Mouse (Mus musculus) thymus, adult 2 months (tissue): ENCODE data around the gene Slc25a27.

ENCODE experiments used
- CTCF ChIP-seq: fragments of 200-500 bp; IDR thresholded peaks from 2 replicates; pipeline ENCODE4 v1.5.1; 2012; ENCODE audit warnings: mild to moderate bottlenecking, control low read depth, low read length, moderate library complexity, borderline replicate concordance; ENCODE audit not compliant: control insufficient read depth, poor library complexity, insufficient read depth; ENCODE audit errors: extremely low read depth
- POLR2A ChIP-seq: fragments of 200-500 bp; IDR thresholded peaks from 2 replicates; pipeline ENCODE4 v1.6.1; 2012; ENCODE audit warnings: mild to moderate bottlenecking, low read length, control low read depth, moderate library complexity; ENCODE audit not compliant: control insufficient read depth, poor library complexity, insufficient read depth; ENCODE audit errors: extremely low read depth

- no peak for TF ChIP-seq CTCF
- TF ChIP-seq POLR2A = no peak
Measured at GRCm38 (mm10) chr17:43706749-43707148, 39.7 kb upstream of the Slc25a27 start.
